Mouse (Mus musculus): Measurements from ENCODE around the gene Olfr481. TPM values are rescaled to one million over a fixed set of nuclear protein-coding genes. Genes with fewer than 3 reads are reported as not detected.

Olfr481 gene
- 0.43 TPM in 1 of 2 replicates, not detected in the other for polyA plus RNA-seq (2011; ENCODE audit: insufficient read depth, insufficient read length, low replicate concordance, missing spikeins)

- H3K27ac ChIP-seq (ENCODE audit: control insufficient read depth, insufficient read depth, low read depth, low read length, poor library complexity) = no peak within 1 kb of the TSS
- no peak for TF ChIP-seq CTCF (IDR thresholded peaks at IDR 0.05; ENCODE audit: control insufficient read depth, insufficient read depth, low read length)
- TF ChIP-seq POLR2A (IDR thresholded peaks at IDR 0.05; ENCODE audit: borderline replicate concordance, control insufficient read depth, low read depth, low read length) = no peak
- H3K4me3 ChIP-seq (replicated peaks; ENCODE audit: control insufficient read depth, low read depth, low read length) = no peak within 1 kb of the TSS
- H3K4me1 ChIP-seq (ENCODE audit: control insufficient read depth, insufficient read depth, low read length) = no peaks in the 10 kb centered on the region
Measured at GRCm38 (mm10) chr7:108079555-108079954, at the start of gene Olfr481. Gene Olfr481 (plus strand): TSS chr7:108079855.

- no peak within 1 kb of the TSS for H3K4me3 ChIP-seq (replicated peaks; ENCODE audit: control insufficient read depth, low read depth, low read length)
- 71% methylated on average over 3 of the region's 3 CpGs for WGBS
- no peak within 1 kb of the TSS for H3K27ac ChIP-seq (ENCODE audit: control insufficient read depth, insufficient read depth, low read depth, low read length, poor library complexity)
- no peaks in the 10 kb centered on the region for H3K4me1 ChIP-seq (ENCODE audit: control insufficient read depth, insufficient read depth, low read length)
- no peak for TF ChIP-seq CTCF (IDR thresholded peaks at IDR 0.05; ENCODE audit: control insufficient read depth, insufficient read depth, low read length)
- TF ChIP-seq POLR2A (IDR thresholded peaks at IDR 0.05; ENCODE audit: borderline replicate concordance, control insufficient read depth, low read depth, low read length) = no peak
Measured at GRCm38 (mm10) chr7:108033889-108034288, 45.8 kb upstream of the Olfr481 start, which contains the start of gene Olfr478. Gene Olfr478 (minus strand): TSS chr7:108033989.

- no peak within 1 kb of the TSS for H3K4me3 ChIP-seq (replicated peaks; ENCODE audit: control insufficient read depth, low read depth, low read length)
- H3K27ac ChIP-seq (ENCODE audit: control insufficient read depth, insufficient read depth, low read depth, low read length, poor library complexity) = no peak within 1 kb of the TSS
- TF ChIP-seq POLR2A (IDR thresholded peaks at IDR 0.05; ENCODE audit: borderline replicate concordance, control insufficient read depth, low read depth, low read length) = no peak
- TF ChIP-seq CTCF (IDR thresholded peaks at IDR 0.05; ENCODE audit: control insufficient read depth, insufficient read depth, low read length) = no peak
- 79% methylated on average over 2 of the region's 2 CpGs for WGBS
- H3K4me1 ChIP-seq (ENCODE audit: control insufficient read depth, insufficient read depth, low read length) = no peaks in the 10 kb centered on the region
Measured at GRCm38 (mm10) chr7:108050393-108050792, 29.3 kb upstream of the Olfr481 start, which contains the start of gene Olfr479. Gene Olfr479 (plus strand): TSS chr7:108050693.

- WGBS = 73% methylated on average over 1 of the region's 1 CpGs
- TF ChIP-seq POLR2A (IDR thresholded peaks at IDR 0.05; ENCODE audit: borderline replicate concordance, control insufficient read depth, low read depth, low read length) (no peak), CTCF (IDR thresholded peaks at IDR 0.05; ENCODE audit: control insufficient read depth, insufficient read depth, low read length) (no peak)
- H3K27ac ChIP-seq (ENCODE audit: control insufficient read depth, insufficient read depth, low read depth, low read length, poor library complexity) = no peak within 1 kb of the TSS
- H3K4me1 ChIP-seq (ENCODE audit: control insufficient read depth, insufficient read depth, low read length) = no peaks in the 10 kb centered on the region
- H3K4me3 ChIP-seq (replicated peaks; ENCODE audit: control insufficient read depth, low read depth, low read length) = no peak within 1 kb of the TSS
Measured at GRCm38 (mm10) chr7:108067246-108067645, 12.4 kb upstream of the Olfr481 start, which contains the start of gene Olfr480. Gene Olfr480 (minus strand): TSS chr7:108067346.

DNA sequence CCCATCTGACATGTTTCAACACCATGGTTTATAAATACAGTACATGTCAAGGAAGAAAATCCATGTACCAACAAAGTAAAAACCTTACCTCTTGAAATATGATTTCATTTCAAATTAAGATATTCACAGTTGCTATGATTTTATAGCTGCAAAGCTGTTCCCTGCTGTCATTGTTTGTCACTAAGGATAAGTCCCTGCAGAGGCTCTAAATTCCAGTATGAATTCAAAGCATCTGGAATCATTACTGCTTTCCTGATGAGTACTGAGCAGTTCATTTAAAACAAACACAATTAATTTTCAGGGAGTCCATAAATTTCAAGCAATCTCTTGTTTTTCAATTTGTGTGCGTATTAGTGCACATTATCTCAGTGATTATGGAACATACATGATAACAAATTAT is 17.8 kb downstream of the Olfr481 start, which contains the start of gene Olfr482:
Gene Olfr482, minus strand, starts transcription at position 101 of the 400 bp plus-strand sequence.
- H3K27ac ChIP-seq (ENCODE audit: control insufficient read depth, insufficient read depth, low read depth, low read length, poor library complexity) = no peak within 1 kb of the TSS
- H3K4me3 ChIP-seq (replicated peaks; ENCODE audit: control insufficient read depth, low read depth, low read length) = no peak within 1 kb of the TSS
- no peak for TF ChIP-seq POLR2A (IDR thresholded peaks at IDR 0.05; ENCODE audit: borderline replicate concordance, control insufficient read depth, low read depth, low read length)
- no peak for TF ChIP-seq CTCF (IDR thresholded peaks at IDR 0.05; ENCODE audit: control insufficient read depth, insufficient read depth, low read length)
- H3K4me1 ChIP-seq (ENCODE audit: control insufficient read depth, insufficient read depth, low read length) = no peaks in the 10 kb centered on the region
- 73% methylated on average over 1 of the region's 1 CpGs for WGBS

DNA sequence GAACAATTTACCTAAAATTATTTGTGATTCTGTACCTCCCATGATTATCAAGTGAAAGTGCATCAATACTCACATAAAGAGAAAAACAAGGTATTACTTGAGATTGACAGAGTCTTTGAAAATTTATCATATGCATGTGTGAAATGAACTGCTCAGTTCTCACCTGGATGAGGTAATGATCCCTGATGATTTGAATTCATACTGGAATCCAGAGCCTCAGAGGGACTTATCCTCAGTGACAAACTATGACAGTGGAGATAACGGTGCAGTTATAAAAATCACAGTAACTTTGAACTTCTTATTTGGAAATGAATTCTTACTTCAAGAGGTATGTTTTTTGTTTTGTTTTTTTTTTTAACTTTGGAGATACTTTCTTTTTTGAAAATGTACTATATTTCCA is 20.9 kb downstream of the Olfr481 start, which contains the start of gene Olfr483:
Gene Olfr483, plus strand, starts transcription at position 301 of the 400 bp plus-strand sequence.
- TF ChIP-seq CTCF (IDR thresholded peaks at IDR 0.05; ENCODE audit: control insufficient read depth, insufficient read depth, low read length) = no peak
- no peak for TF ChIP-seq POLR2A (IDR thresholded peaks at IDR 0.05; ENCODE audit: borderline replicate concordance, control insufficient read depth, low read depth, low read length)
- 84% methylated on average over 1 of the region's 1 CpGs for WGBS
- H3K4me3 ChIP-seq (replicated peaks; ENCODE audit: control insufficient read depth, low read depth, low read length) = no peak within 1 kb of the TSS

DNA sequence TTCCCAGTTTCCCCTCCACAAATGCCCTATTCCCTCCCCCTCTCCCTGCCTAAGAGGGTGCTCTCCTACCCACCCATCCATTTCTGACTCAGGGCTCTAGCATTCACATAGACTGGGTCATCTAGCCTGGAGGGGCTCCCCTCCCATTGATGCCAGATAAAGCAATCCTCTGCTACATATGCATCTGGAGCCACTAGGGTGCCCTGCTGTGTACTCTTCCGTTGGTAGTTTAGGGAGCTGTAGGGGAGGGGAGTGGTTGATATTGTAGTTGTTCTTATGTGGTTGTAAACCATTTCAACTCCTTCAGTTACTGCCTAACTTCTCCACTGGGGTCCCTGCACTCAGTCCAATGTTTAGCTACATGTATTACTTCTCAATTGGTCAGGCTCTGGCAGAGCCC is 41.0 kb downstream of the Olfr481 start:
- TF ChIP-seq POLR2A (IDR thresholded peaks at IDR 0.05; ENCODE audit: borderline replicate concordance, control insufficient read depth, low read depth, low read length) = no peak
- no peak for TF ChIP-seq CTCF (IDR thresholded peaks at IDR 0.05; ENCODE audit: control insufficient read depth, insufficient read depth, low read length)
- Histone ChIP-seq H3K27ac (ENCODE audit: control insufficient read depth, insufficient read depth, low read depth, low read length, poor library complexity) (no peak overlapping the region), H3K4me1 (ENCODE audit: control insufficient read depth, insufficient read depth, low read length) (no peaks in the 10 kb centered on the region), H3K4me3 (replicated peaks; ENCODE audit: control insufficient read depth, low read depth, low read length) (no peak overlapping the region)
- 22% methylated on average over 1 of the region's 1 CpGs for WGBS

More for the DNA sequence above, 20.9 kb downstream of the Olfr481 start, which contains the start of gene Olfr483:
- Histone ChIP-seq H3K4me1 (ENCODE audit: control insufficient read depth, insufficient read depth, low read length) (no peaks in the 10 kb centered on the region), H3K27ac (ENCODE audit: control insufficient read depth, insufficient read depth, low read depth, low read length, poor library complexity) (no peak within 1 kb of the TSS)

DNA sequence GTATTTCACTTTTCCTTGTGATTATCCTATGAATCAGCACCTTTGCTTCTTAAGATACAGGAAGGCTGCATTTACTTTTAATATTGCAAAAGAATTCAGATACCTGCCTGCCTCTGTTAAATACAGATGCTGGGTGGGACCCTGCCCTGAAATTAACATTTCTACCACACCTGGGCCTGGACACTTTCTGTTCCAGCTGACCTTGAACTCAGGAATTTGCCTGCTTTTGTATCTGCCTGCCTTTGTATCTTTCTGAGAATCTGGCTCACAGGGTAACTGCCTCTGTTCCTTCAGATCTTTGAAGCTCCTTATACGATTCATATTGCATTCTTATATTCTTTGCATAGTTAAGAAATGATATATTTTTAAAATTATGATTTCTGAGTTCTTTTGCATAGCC is 41.8 kb downstream of the Olfr481 start:
- H3K27ac ChIP-seq (ENCODE audit: control insufficient read depth, insufficient read depth, low read depth, low read length, poor library complexity) = no peak overlapping the region
- TF ChIP-seq POLR2A (IDR thresholded peaks at IDR 0.05; ENCODE audit: borderline replicate concordance, control insufficient read depth, low read depth, low read length) = no peak
- no peak for TF ChIP-seq CTCF (IDR thresholded peaks at IDR 0.05; ENCODE audit: control insufficient read depth, insufficient read depth, low read length)
- no peak overlapping the region for H3K4me3 ChIP-seq (replicated peaks; ENCODE audit: control insufficient read depth, low read depth, low read length)
- H3K4me1 ChIP-seq (ENCODE audit: control insufficient read depth, insufficient read depth, low read length) = no peaks in the 10 kb centered on the region
- 40% methylated on average over 1 of the region's 1 CpGs for WGBS

Measured in bone marrow, adult 2 months (tissue).